Mouse (Mus musculus) large intestine, adult 2 months (tissue): ENCODE results near the gene Nhs. TPM values are rescaled to one million over a fixed set of nuclear protein-coding genes. Genes with fewer than 3 reads are reported as not detected.

Experiments used
- DNase-seq: peaks from one replicate; pipeline ENCODE4 v3.0.0-alpha.2; 2012; ENCODE audit warnings: low read depth, low spot score
- WGBS: fragments of 180-500 bp; shearing (Covaris S2); methylation state at CpG from one replicate; pipeline ENCODE4 v1.1.7; 2018; 5-methylcytosine and 5-hydroxymethylcytosine counted together
- polyA plus RNA-seq: library from polyadenylated mRNA; depleted of rRNA; stranded (reverse); fragments of >200 nt; gene quantifications from 2 replicates; pipeline ENCODE4 v1.2.3, GENCODE M21; 2012; rRNA removed

Nhs gene
- polyA plus RNA-seq, result 0.29 and 0.67 TPM in 2 replicates

DNA sequence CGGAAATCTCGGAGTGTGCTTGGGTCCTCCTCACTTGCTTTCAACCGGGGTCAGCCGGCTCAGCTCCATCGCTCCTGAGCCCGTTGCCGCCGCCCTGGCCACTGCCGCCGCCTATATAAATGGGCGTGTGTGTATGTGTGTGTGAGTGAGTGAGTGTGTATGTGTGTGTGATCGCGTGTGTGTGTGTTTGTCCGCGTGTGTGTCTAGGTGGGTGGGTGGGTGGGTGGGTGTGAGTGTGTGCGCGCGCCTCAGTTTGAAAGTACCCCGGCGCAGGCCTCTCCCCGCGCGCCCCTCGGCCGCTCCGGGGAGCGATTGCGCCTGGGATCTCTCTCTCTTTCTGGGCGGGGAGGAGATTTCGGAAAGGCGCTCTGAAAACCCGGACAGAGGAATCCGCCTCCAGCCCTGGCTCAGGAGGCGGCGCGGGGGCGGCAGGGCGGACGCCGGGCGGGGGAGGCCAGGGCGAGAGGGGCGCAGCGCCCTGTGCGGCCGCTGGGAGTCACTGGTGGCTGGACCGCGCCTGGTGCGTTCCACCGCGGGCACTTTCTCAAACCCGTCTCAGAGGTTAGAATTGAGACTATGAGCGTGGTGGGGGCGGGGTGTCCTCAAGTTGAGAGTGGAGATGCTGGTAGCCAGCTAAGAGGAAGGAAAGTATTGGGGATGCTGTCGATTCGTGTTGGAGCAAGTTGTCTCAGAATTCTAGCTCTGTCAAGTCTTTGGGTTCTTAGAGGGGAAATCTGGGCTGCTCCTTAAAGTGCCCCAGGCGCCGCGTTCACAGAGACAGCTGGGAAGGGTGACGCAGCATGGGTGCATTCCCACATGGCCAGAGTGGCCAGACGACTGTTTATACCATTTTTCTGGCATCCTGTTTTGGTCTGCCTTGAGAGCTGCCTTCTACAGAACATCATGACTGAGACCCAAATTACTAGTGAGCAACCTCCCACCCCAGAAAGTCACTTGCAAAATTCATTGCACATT is at the start of gene Nhs:
Nhs (minus strand) TSS at position 94 of the 975 bp plus-strand sequence.
- WGBS, result 23% methylated on average over 41 of the region's 61 CpGs
- no peak for DNase-seq

- WGBS, result 77% methylated on average over 2 of the region's 2 CpGs
- DNase-seq, result no peak
These were observed 46.9 kb upstream of the Nhs start for GRCm38 (mm10) chrX:162206350-162206884.

GRCm38 (mm10) chrX:162158743-162159636 is 540 bp downstream of the Nhs start:
- 21% methylated on average over 77 of the region's 80 CpGs for WGBS
- no peak for DNase-seq

DNA sequence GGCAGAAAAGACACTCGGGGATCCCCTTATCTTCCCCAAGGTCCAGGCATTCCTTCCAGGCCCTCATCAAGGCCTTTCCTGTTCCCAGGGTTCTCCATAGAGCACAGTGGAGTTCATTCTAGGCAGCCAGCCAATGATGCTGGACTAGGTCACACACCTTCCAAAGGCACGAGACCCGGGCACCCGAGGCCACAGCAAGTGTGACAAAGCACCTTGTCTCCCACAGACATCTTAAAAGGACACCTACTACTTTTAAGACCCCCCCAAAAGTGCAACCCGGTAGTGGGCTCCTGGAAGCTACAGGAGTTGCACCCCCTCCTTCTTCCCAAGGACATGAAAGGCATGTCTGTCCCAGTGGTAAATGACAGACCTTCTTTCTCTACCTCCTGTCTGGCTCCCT is 1.4 kb downstream of the Nhs start:
- DNase-seq, result no peak
- 39% methylated on average over 5 of the region's 5 CpGs for WGBS

DNA sequence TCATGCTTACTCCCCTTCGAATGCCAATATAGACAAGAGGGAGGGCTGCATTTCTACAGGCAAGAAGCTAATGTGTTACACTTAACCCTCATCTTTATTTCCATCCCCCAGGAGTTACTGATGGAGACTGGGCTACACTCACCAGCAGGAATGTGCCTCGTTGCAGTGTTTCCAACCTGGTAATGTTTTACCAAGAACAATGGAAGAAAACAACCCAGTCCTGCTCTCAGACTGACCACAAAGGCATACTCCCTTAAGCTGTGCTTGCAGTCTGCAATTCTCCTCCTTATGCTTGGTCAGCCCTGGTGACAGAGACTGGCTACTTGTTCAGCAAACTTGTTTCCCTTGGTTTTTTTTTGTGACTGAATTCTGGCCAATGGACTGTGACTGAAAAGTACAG is 21.7 kb downstream of the Nhs start:
- 52% methylated on average over 2 of the region's 2 CpGs for WGBS
- DNase-seq, result no peak

- WGBS, result 59% methylated on average over 5 of the region's 5 CpGs
- no peak for DNase-seq
These were observed 46.3 kb downstream of the Nhs start for GRCm38 (mm10) chrX:162113257-162113656.

DNA sequence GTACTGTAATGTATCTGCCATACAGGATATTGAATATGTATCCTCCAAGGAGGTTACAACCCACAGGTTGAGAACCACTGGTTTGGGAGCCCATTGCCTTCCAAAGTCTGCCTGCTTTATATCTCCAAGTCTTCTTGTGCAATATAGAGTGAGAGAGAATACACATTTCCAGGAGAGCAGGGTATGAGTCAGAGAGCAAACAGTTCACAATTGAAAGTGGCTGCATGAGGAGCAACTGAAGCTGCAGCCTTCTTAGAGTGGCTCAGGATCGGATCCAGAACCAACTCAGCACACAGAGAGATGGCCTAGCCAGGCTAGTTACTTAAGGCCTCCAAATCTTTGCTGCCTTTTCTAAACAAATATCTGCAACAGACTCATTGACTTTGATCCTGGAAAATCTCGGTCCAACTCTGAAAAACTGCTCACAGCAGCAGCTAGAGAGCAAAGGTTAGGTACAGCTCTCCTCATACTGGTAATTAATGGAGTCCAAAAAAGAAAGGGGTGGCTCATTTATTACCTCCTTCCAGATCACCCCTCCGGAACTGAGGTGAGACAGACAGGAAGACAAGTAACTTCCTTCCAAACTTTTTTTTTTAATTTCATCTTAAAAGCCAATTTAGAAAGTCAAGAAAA is 56.6 kb downstream of the Nhs start:
- no peak for DNase-seq
- 23% methylated on average over 3 of the region's 3 CpGs for WGBS

DNA sequence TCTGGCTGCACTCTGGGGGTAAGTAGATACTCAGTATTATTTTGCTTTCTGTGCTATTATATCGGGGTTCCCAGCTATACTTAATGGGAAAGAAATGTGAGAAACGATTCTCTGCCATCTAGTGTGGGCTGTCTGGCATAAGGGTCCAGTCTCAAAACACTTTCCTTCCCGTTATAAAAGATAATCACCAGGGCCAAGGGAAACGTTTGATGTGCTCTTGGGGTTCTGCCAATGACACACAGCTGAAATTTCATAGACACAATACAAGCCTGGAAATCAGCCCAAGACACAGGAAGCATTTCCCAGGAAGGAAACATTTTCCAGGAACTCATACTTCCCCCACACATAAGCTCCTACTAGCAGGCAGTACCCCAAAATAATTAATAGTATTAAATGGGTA is 61.2 kb downstream of the Nhs start:
- no peak for DNase-seq
- 37% methylated on average over 4 of the region's 4 CpGs for WGBS

- DNase-seq, result no peak
- 72% methylated on average over 4 of the region's 4 CpGs for WGBS
These were observed 72.2 kb downstream of the Nhs start for GRCm38 (mm10) chrX:162087291-162087690.

DNA sequence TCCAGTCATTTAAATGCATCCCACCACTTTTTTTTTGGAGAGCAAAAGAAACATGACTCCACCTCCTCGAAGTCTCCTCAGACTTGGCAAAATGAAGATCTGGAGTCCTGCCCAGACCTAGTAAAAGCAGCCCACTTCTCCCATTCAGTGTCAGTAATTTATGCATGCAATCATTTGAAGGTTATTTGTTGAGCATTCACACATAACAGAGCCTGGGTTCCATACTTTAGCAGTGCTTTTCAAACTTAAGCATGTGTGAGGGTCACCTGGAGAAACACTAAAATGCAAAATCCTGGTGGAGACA is 73.7 kb downstream of the Nhs start:
- DNase-seq, result no peak
- 37% methylated on average over 1 of the region's 1 CpGs for WGBS

- no peak for DNase-seq
- WGBS, result 45% methylated on average over 4 of the region's 4 CpGs
These were observed 74.3 kb downstream of the Nhs start for GRCm38 (mm10) chrX:162085062-162085896.

DNA sequence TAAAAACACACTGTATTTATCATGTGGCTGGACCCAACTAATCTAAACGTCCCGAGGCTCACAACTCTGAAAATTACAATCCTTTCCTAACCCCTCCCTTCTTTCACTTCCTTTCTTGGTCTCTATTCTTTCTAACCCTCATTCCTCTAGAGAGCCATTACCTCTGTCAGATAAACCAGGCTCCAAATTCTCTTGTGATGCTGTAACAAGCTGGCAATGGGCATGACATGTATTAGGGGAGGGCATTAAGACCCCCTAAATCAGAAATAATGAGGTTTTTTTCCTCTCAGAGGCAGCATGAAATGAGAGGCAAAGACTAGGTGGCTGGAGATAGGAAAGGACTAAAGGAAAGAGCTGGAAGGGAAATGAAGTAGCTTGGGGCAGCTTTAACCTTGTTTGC is 96.4 kb downstream of the Nhs start:
- DNase-seq, result no peak
- WGBS, result 60% methylated on average over 2 of the region's 2 CpGs

GRCm38 (mm10) chrX:162055635-162056034 is 103.9 kb downstream of the Nhs start:
- no peak for DNase-seq
- 89% methylated on average over 2 of the region's 2 CpGs for WGBS

DNA sequence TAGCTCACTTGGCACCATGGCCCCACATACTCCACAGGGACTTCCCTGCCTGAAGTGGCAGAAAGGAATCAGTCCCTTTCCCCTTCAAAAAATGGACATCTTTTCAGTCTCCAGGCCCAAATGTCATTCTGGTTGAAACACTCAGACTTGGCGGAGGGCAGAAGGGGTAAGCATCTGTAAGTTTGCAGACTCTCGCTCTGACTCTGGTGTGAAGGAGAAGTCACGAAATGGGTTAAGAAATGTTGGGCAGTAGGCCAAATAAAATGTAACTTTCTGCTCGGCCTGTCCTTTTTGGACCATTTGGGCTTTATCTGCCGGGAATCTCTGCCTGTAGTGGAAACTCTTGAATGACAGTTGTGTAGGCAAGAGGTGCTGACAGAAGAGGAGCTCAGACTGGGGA is 106.0 kb downstream of the Nhs start:
- WGBS, result 57% methylated on average over 5 of the region's 5 CpGs
- no peak for DNase-seq

DNA sequence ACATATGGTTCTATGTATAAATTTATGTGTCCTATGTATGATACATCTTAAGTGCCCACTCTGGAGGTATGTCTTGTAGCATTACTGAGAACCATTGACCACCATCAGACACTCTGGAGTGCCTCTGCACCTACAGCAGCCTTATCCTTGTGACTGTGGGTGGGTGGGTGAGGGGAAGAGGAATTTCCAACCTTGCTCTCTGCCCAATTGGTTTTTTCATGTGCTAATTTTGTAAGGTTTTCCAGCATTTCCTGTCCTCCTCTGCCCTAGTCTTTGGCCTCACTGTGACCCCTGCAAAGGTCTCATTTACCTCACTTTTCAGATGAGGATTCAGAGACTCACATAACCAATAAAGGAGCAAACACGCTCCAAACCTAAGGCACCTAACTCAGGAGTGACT is 107.0 kb downstream of the Nhs start:
- 85% methylated on average over 1 of the region's 1 CpGs for WGBS
- DNase-seq, result no peak

- no peak for DNase-seq
- 41% methylated on average over 2 of the region's 2 CpGs for WGBS
These were observed 109.9 kb downstream of the Nhs start for GRCm38 (mm10) chrX:162049616-162050015.

- WGBS, result 58% methylated on average over 2 of the region's 2 CpGs
- no peak for DNase-seq
These were observed 114.0 kb downstream of the Nhs start for GRCm38 (mm10) chrX:162045527-162045926.

DNA sequence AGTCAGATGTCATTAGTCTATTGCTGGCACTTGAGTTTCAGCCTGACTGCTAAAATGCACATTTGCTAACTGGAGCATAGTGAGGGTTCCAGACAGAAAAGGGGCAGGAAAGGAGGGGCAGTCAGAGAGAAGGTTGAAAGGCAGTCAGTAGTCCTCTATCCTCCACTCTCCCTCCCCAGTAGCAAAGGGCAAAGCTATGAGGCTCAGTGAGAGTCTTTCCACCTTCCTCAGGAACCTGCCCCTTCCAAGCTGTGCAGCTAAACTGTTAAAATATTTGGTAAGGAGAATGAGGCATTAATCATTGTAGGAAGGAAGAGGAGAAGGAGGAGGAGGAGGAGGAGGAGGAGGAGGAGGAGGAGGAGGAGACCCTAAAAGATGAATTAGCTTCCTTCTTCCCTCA is 115.4 kb downstream of the Nhs start:
- no peak for DNase-seq
